Mouse (Mus musculus) limb, embryonic 10.5 days (tissue): ENCODE results near the gene Tnfrsf25. TPM values are rescaled to one million over a fixed set of nuclear protein-coding genes. Genes with fewer than 3 reads are reported as not detected.

Experiments used
- DNase-seq: peaks from one replicate; pipeline ENCODE4 v3.0.0-alpha.2; 2017; ENCODE audit warnings: low spot score
- H3K27ac ChIP-seq: fragments of 300-500 bp; sonication (generic); 2 replicates; pipeline ENCODE4 v1.5.1; 2016; ENCODE audit warnings: mild to moderate bottlenecking
- H3K27me3 ChIP-seq: fragments of 300-500 bp; sonication (generic); 2 replicates; pipeline ENCODE4 v1.6.1; 2016; ENCODE audit warnings: low read depth, mild to moderate bottlenecking; ENCODE audit not compliant: poor library complexity, severe bottlenecking
- H3K36me3 ChIP-seq: fragments of 300-500 bp; sonication (generic); 2 replicates; pipeline ENCODE4 v1.6.1; 2016; ENCODE audit warnings: mild to moderate bottlenecking, moderate library complexity
- H3K4me1 ChIP-seq: fragments of 300-500 bp; sonication (generic); 2 replicates; pipeline ENCODE4 v1.6.1; 2016
- H3K4me3 ChIP-seq: fragments of 300-500 bp; sonication (generic); 2 replicates; pipeline ENCODE4 v1.5.1; 2016; ENCODE audit warnings: mild to moderate bottlenecking, moderate library complexity
- H3K9me3 ChIP-seq: fragments of 300-500 bp; sonication (generic); replicated peaks from 2 replicates; pipeline ENCODE4 v1.6.1; 2016; ENCODE audit warnings: mild to moderate bottlenecking
- WGBS: fragments of 180-500 bp; shearing (Covaris S2); methylation state at CpG from one replicate; pipeline ENCODE4 v1.1.7; 2016; 5-methylcytosine and 5-hydroxymethylcytosine counted together
- polyA plus RNA-seq: library from polyadenylated mRNA; unstranded; fragments of >200 nt; fragmentation: Nextera tagmentation; extraction: Ambion mirVana; gene quantifications from 2 replicates; pipeline ENCODE4 v1.2.1, GENCODE M21; 2016

Gene Tnfrsf25
- polyA plus RNA-seq, 1 experiment from 2014 or later, result 0.75 TPM

GRCm38 (mm10) chr4:152079931-152080330, 35.8 kb upstream of the Tnfrsf25 start:
- WGBS, result 76% methylated on average over 7 of the region's 7 CpGs
- H3K36me3 ChIP-seq, result no peaks in the 10 kb centered on the region

GRCm38 (mm10) chr4:152083611-152084220, 32.0 kb upstream of the Tnfrsf25 start:
- no peak for DNase-seq
- H3K27ac ChIP-seq, result no peak overlapping the region
- WGBS, result 69% methylated on average over 7 of the region's 7 CpGs

More at GRCm38 (mm10) chr4:152079931-152080330, 35.8 kb upstream of the Tnfrsf25 start:
- DNase-seq, result no peak
- H3K27ac ChIP-seq, result no peak overlapping the region
- H3K4me1 ChIP-seq, result peaks cover 17% of the 10 kb centered on the region
- H3K9me3 ChIP-seq, result no peaks in the 10 kb centered on the region
- H3K4me3 ChIP-seq, result no peak overlapping the region
- 0 out of 2 replicates have a peak, but pooled peaks cover 4% of the 10 kb centered on the region for H3K27me3 ChIP-seq

GRCm38 (mm10) chr4:152084616-152085015, 31.1 kb upstream of the Tnfrsf25 start:
- no peak for DNase-seq
- peaks cover 10% of the 10 kb centered on the region for H3K36me3 ChIP-seq
- no peaks in the 10 kb centered on the region for H3K9me3 ChIP-seq
- 0 out of 2 replicates have a peak, but pooled peaks cover 16% of the 10 kb centered on the region for H3K27me3 ChIP-seq
- 87% methylated on average over 7 of the region's 7 CpGs for WGBS
- H3K27ac ChIP-seq, result no peak overlapping the region
- H3K4me3 ChIP-seq, result no peak overlapping the region
- H3K4me1 ChIP-seq, result peaks cover 26% of the 10 kb centered on the region

More at GRCm38 (mm10) chr4:152083611-152084220, 32.0 kb upstream of the Tnfrsf25 start:
- Histone ChIP-seq H3K4me1 (peaks cover 23% of the 10 kb centered on the region), H3K27me3 (0 out of 2 replicates have a peak, but pooled peaks cover 16% of the 10 kb centered on the region), H3K9me3 (no peaks in the 10 kb centered on the region), H3K4me3 (no peak overlapping the region), H3K36me3 (0 out of 2 replicates have a peak, but pooled peaks cover 5% of the 10 kb centered on the region)

- Histone ChIP-seq H3K27me3 (0 out of 2 replicates have a peak, but pooled peaks cover 16% of the 10 kb centered on the region), H3K36me3 (peaks cover 11% of the 10 kb centered on the region), H3K9me3 (no peaks in the 10 kb centered on the region), H3K27ac (peak overlapping the region; percentile 91), H3K4me3 (peak overlapping the region; percentile 92), H3K4me1 (peaks cover 26% of the 10 kb centered on the region)
- under 1% methylated on average over 78 of the region's 92 CpGs for WGBS
- DNase-seq, result peak; percentile 79
These were observed 29.1 kb upstream of the Tnfrsf25 start for GRCm38 (mm10) chr4:152086505-152087210.

GRCm38 (mm10) chr4:152087211-152088081, 28.3 kb upstream of the Tnfrsf25 start:
- 0 out of 2 replicates have a peak, but pooled peaks cover 16% of the 10 kb centered on the region for H3K27me3 ChIP-seq
- DNase-seq, result no peak
- peaks cover 29% of the 10 kb centered on the region for H3K4me1 ChIP-seq
- H3K27ac ChIP-seq, result peak overlapping the region; percentile 91
- peak overlapping the region; percentile 92 for H3K4me3 ChIP-seq
- H3K36me3 ChIP-seq, result peaks cover 11% of the 10 kb centered on the region
- 8% methylated on average over 12 of the region's 12 CpGs for WGBS
- no peaks in the 10 kb centered on the region for H3K9me3 ChIP-seq

- DNase-seq, result no peak
- H3K27me3 ChIP-seq, result 0 out of 2 replicates have a peak, but pooled peaks cover 16% of the 10 kb centered on the region
- H3K4me1 ChIP-seq, result peaks cover 34% of the 10 kb centered on the region
- H3K9me3 ChIP-seq, result no peaks in the 10 kb centered on the region
- H3K4me3 ChIP-seq, result peak overlapping the region; percentile 92
- peaks cover 15% of the 10 kb centered on the region for H3K36me3 ChIP-seq
- WGBS, result 53% methylated on average over 4 of the region's 4 CpGs
- no peak overlapping the region for H3K27ac ChIP-seq
These were observed 27.6 kb upstream of the Tnfrsf25 start for GRCm38 (mm10) chr4:152088133-152088532.

- Histone ChIP-seq H3K9me3 (no peaks in the 10 kb centered on the region), H3K27ac (no peak overlapping the region), H3K4me1 (peaks cover 34% of the 10 kb centered on the region), H3K36me3 (peaks cover 15% of the 10 kb centered on the region), H3K27me3 (0 out of 2 replicates have a peak, but pooled peaks cover 16% of the 10 kb centered on the region), H3K4me3 (0 out of 2 replicates have a peak overlapping the region, but pooled peaks have one; percentile 92)
- DNase-seq, result no peak
- 51% methylated on average over 8 of the region's 8 CpGs for WGBS
These were observed 27.1 kb upstream of the Tnfrsf25 start for GRCm38 (mm10) chr4:152088556-152089120.

- H3K27me3 ChIP-seq, result 0 out of 2 replicates have a peak, but pooled peaks cover 10% of the 10 kb centered on the region
- no peak overlapping the region for H3K27ac ChIP-seq
- DNase-seq, result no peak
- H3K9me3 ChIP-seq, result no peaks in the 10 kb centered on the region
- WGBS, result 86% methylated on average over 9 of the region's 9 CpGs
- H3K4me1 ChIP-seq, result peaks cover 34% of the 10 kb centered on the region
- peaks cover 15% of the 10 kb centered on the region for H3K36me3 ChIP-seq
- H3K4me3 ChIP-seq, result no peak overlapping the region
These were observed 25.5 kb upstream of the Tnfrsf25 start for GRCm38 (mm10) chr4:152090191-152090590.

- DNase-seq, result no peak
- Histone ChIP-seq H3K4me1 (peaks cover 43% of the 10 kb centered on the region), H3K36me3 (peaks cover 15% of the 10 kb centered on the region), H3K4me3 (no peak overlapping the region), H3K9me3 (no peaks in the 10 kb centered on the region), H3K27ac (peak overlapping the region; percentile 44), H3K27me3 (peaks cover 22% of the 10 kb centered on the region)
- WGBS, result 74% methylated on average over 8 of the region's 8 CpGs
These were observed 22.9 kb upstream of the Tnfrsf25 start for GRCm38 (mm10) chr4:152092751-152093293.

- no peak overlapping the region for H3K27ac ChIP-seq
- no peaks in the 10 kb centered on the region for H3K9me3 ChIP-seq
- H3K27me3 ChIP-seq, result peaks cover 14% of the 10 kb centered on the region
- peaks cover 42% of the 10 kb centered on the region for H3K4me1 ChIP-seq
- H3K4me3 ChIP-seq, result no peak overlapping the region
- WGBS, result 89% methylated on average over 12 of the region's 12 CpGs
- H3K36me3 ChIP-seq, result peaks cover 9% of the 10 kb centered on the region
- DNase-seq, result no peak
These were observed 21.5 kb upstream of the Tnfrsf25 start for GRCm38 (mm10) chr4:152094233-152094632.

GRCm38 (mm10) chr4:152095937-152096910, 19.5 kb upstream of the Tnfrsf25 start:
- peaks cover 14% of the 10 kb centered on the region for H3K27me3 ChIP-seq
- peak overlapping the region; percentile 68 for H3K27ac ChIP-seq
- peak overlapping the region; percentile 30 for H3K4me3 ChIP-seq
- H3K9me3 ChIP-seq, result no peaks in the 10 kb centered on the region
- H3K36me3 ChIP-seq, result 0 out of 2 replicates have a peak, but pooled peaks cover 4% of the 10 kb centered on the region
- DNase-seq, result peak; percentile 81
- WGBS, result 23% methylated on average over 27 of the region's 27 CpGs
- H3K4me1 ChIP-seq, result peaks cover 48% of the 10 kb centered on the region
